Mouse (Mus musculus): ENCODE data around the gene Olfr571. TPM values are rescaled to one million over a fixed set of nuclear protein-coding genes. Genes with fewer than 3 reads are reported as not detected.

Gene Olfr571
- polyA plus RNA-seq, 1 experiment from 2014 or later: not detected

- Histone ChIP-seq H3K36me3 (ENCODE audit: inconsistent target) (no peaks in the 10 kb centered on the region), H3K27ac (no peak within 1 kb of the TSS), H3K4me3 (ENCODE audit: inconsistent target) (no peak within 1 kb of the TSS), H3K79me2 (ENCODE audit: inconsistent target) (no peaks in the 10 kb centered on the region)
- WGBS (ENCODE audit: missing documents): 93% methylated on average over 1 of the region's 1 CpGs
Observed at GRCm38 (mm10) chr7:102858665-102859064, 58.7 kb downstream of the Olfr571 start, which contains the start of gene Olfr566. TSS of gene Olfr566 (minus strand) at chr7:102858765.

DNA sequence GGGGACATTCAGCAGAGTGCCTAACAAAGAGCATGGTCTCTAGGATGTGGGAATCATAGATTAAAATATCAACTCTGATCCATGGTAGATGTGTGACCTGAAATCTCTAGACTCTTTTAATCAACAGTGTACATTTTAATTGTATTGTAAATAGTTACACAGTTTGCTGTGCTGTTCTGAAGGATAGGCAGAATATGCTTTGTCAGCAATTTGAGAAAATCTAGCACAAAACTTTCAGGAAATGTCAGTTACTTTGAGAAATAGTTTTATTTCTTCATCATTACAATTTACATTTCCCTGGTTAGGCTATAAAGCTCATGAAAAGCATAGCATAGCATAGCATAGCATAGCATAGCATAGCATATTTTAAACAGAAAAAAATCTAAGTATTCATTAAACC lies 61.5 kb downstream of the Olfr571 start:
- Histone ChIP-seq H3K79me2 (ENCODE audit: inconsistent target) (no peaks in the 10 kb centered on the region), H3K27ac (no peak overlapping the region), H3K4me3 (ENCODE audit: inconsistent target) (no peak overlapping the region), H3K36me3 (ENCODE audit: inconsistent target) (no peaks in the 10 kb centered on the region)

Other genes with a start within 250 kb of the Olfr571 start
- gene Trim68, start 230.2 kb downstream of the Olfr571 start, polyA plus RNA-seq (2018): 2.3 to 3.3 TPM (median 2.8 TPM) in 3 replicates
- not detected in 3 replicates for gene Olfr557, start 221.6 kb downstream of the Olfr571 start, polyA plus RNA-seq (2018)
- gene Olfr558, start 215.3 kb downstream of the Olfr571 start, polyA plus RNA-seq (2018): not detected in 3 replicates
- not detected in 3 replicates for gene Olfr33, start 198.5 kb downstream of the Olfr571 start, polyA plus RNA-seq (2018)
- gene Olfr559, start 190.0 kb downstream of the Olfr571 start, polyA plus RNA-seq (2018): not detected in 3 replicates
- not detected in 3 replicates for gene Olfr560, start 158.2 kb downstream of the Olfr571 start, polyA plus RNA-seq (2018)
- gene Olfr78, start 158.1 kb downstream of the Olfr571 start, polyA plus RNA-seq (2018): not detected in 3 replicates
- not detected in 3 replicates for gene Olfr561, start 146.3 kb downstream of the Olfr571 start, polyA plus RNA-seq (2018)
- gene Olfr564, start 114.1 kb downstream of the Olfr571 start, polyA plus RNA-seq (2018): not detected in 3 replicates
- gene Olfr566, start 58.8 kb downstream of the Olfr571 start, polyA plus RNA-seq (2018): not detected in 3 replicates
- gene Olfr568, start 40.4 kb downstream of the Olfr571 start, polyA plus RNA-seq (2018): not detected in 3 replicates
- gene Olfr569, start 26.7 kb downstream of the Olfr571 start, polyA plus RNA-seq (2018): not detected in 3 replicates
- not detected in 3 replicates for gene Olfr570, start 23.0 kb downstream of the Olfr571 start, polyA plus RNA-seq (2018)
- not detected in 3 replicates for gene Olfr572, start 6.9 kb upstream of the Olfr571 start, polyA plus RNA-seq (2018)
- not detected in 3 replicates for gene Olfr573-ps1, start 25.0 kb upstream of the Olfr571 start, polyA plus RNA-seq (2018)
- gene Olfr574, start 30.9 kb upstream of the Olfr571 start, polyA plus RNA-seq (2018): not detected in 3 replicates
- not detected in 3 replicates for gene Olfr575, start 41.2 kb upstream of the Olfr571 start, polyA plus RNA-seq (2018)
- not detected in 3 replicates for gene Olfr576, start 45.1 kb upstream of the Olfr571 start, polyA plus RNA-seq (2018)
- not detected in 3 replicates for gene Olfr577, start 58.4 kb upstream of the Olfr571 start, polyA plus RNA-seq (2018)
- gene Olfr578, start 71.8 kb upstream of the Olfr571 start, polyA plus RNA-seq (2018): not detected in 3 replicates
- not detected in 3 replicates for gene Olfr582, start 120.5 kb upstream of the Olfr571 start, polyA plus RNA-seq (2018)
- not detected in 3 replicates for gene Olfr583, start 133.8 kb upstream of the Olfr571 start, polyA plus RNA-seq (2018)
- not detected in 3 replicates for gene Olfr584, start 164.3 kb upstream of the Olfr571 start, polyA plus RNA-seq (2018)
- not detected in 3 replicates for gene Olfr585, start 180.2 kb upstream of the Olfr571 start, polyA plus RNA-seq (2018)
- not detected in 3 replicates for gene Olfr586, start 208.1 kb upstream of the Olfr571 start, polyA plus RNA-seq (2018)
- gene Olfr588-ps1, start 223.3 kb upstream of the Olfr571 start, polyA plus RNA-seq (2018): not detected in 3 replicates
- not detected in 3 replicates for gene Olfr589, start 238.8 kb upstream of the Olfr571 start, polyA plus RNA-seq (2018)

All from macrophage (primary cell).